Mouse (Mus musculus) fibroblast of lung, adult 2 months (primary cell): ENCODE results near the gene Cyp21a1.
"Not testable (repeated sequence)": the region's sequence is repeated elsewhere in the genome, so short reads cannot be mapped to it uniquely, and the experiment has no call there.

Experiments
- DNase-seq: peaks from one replicate; pipeline ENCODE4 v3.0.0-alpha.2; 2011; ENCODE audit warnings: low read depth

Cyp21a1 gene

GRCm38 (mm10) chr17:34804301-34804700, at the start of gene Cyp21a1:
Cyp21a1 (minus strand) TSS chr17:34804561.
- not testable (repeated sequence) for DNase-seq

- DNase-seq: no peak
These were observed 49.1 kb upstream of the Cyp21a1 start for GRCm38 (mm10) chr17:34853511-34853910.

GRCm38 (mm10) chr17:34850517-34851125, 46.3 kb upstream of the Cyp21a1 start:
- no peak for DNase-seq

GRCm38 (mm10) chr17:34849722-34850516, 45.6 kb upstream of the Cyp21a1 start, which contains the start of the genes Skiv2l and Nelfe:
Skiv2l (minus strand) TSS chr17:34850210.
Nelfe (plus strand) TSS chr17:34850391.
- peak; percentile 92 for DNase-seq

GRCm38 (mm10) chr17:34847615-34848014, 43.3 kb upstream of the Cyp21a1 start:
- no peak for DNase-seq

GRCm38 (mm10) chr17:34847192-34847591, 42.8 kb upstream of the Cyp21a1 start:
- DNase-seq: no peak

GRCm38 (mm10) chr17:34844884-34845283, 40.5 kb upstream of the Cyp21a1 start:
- no peak for DNase-seq

- no peak for DNase-seq
These were observed 36.5 kb upstream of the Cyp21a1 start for GRCm38 (mm10) chr17:34840736-34841307.

GRCm38 (mm10) chr17:34838785-34839184, 34.4 kb upstream of the Cyp21a1 start:
- no peak for DNase-seq

- DNase-seq: no peak
These were observed 33.3 kb upstream of the Cyp21a1 start for GRCm38 (mm10) chr17:34837464-34838324.

- DNase-seq: peak; percentile 88
These were observed 32.5 kb upstream of the Cyp21a1 start, which contains the start of the genes Stk19 and Dxo for GRCm38 (mm10) chr17:34836856-34837221. Stk19 (minus strand) TSS chr17:34836945. Dxo (plus strand) TSS chr17:34837019.

- no peak for DNase-seq
These were observed 31.9 kb upstream of the Cyp21a1 start for GRCm38 (mm10) chr17:34836155-34836855.

GRCm38 (mm10) chr17:34830776-34831175, 26.4 kb upstream of the Cyp21a1 start:
- DNase-seq: not testable (repeated sequence)

- DNase-seq: no peak
These were observed 10.5 kb upstream of the Cyp21a1 start for GRCm38 (mm10) chr17:34814818-34815370.

GRCm38 (mm10) chr17:34813747-34814146, 9.4 kb upstream of the Cyp21a1 start:
- not testable (repeated sequence) for DNase-seq

- no peak for DNase-seq
These were observed 6.9 kb upstream of the Cyp21a1 start for GRCm38 (mm10) chr17:34811275-34811674.

- DNase-seq: not testable (repeated sequence)
These were observed 6.5 kb upstream of the Cyp21a1 start for GRCm38 (mm10) chr17:34810811-34811210.

- DNase-seq: not testable (repeated sequence)
These were observed 6.0 kb upstream of the Cyp21a1 start for GRCm38 (mm10) chr17:34810411-34810810.

- no peak for DNase-seq
These were observed 4.3 kb upstream of the Cyp21a1 start for GRCm38 (mm10) chr17:34808599-34809205.

GRCm38 (mm10) chr17:34807176-34807575, 2.8 kb upstream of the Cyp21a1 start:
- no peak for DNase-seq
